8 mouse cellular contexts compared by ENCODE assay signal in the genomic region with DNA sequence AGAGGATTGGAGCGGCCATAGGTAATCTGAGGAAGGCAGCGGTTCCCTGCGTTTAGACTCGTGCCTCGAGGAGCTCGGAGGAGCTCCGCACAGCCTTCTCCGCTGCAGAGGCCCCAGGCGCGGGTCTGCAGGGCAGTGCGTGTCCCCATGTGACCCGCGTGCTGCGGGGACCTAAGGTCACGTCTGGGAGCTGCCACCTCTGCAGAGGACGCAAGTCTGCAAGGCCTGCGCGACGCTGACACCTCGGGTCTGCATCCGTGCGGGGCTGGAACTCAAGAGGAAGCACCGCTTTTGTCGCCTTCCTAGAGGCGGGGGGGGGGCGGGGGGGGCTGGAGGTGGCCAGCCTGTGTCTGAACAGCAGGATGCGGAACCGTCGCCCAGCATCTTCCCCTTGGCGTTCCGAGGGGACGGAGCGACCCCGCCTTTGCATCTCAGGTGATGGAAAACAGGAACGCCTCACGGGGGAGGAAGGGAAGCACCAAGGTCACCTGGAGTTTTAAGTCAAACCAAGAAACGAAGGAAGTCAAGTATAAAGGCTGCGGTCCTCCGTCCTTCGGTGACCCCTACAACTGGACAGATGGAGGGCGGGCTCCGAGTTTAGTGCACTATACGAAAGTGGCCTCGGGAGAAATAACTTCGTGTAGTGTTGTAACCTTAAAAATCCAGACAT. TPM values are rescaled to one million over a fixed set of nuclear protein-coding genes. Genes with fewer than 3 reads are reported as not detected.
DNase-seq lines count a peak whose midpoint lies in the region; ATAC-seq lines count a peak whose summit lies in the region.

No protein-coding gene starts in this region.

- ATAC-seq in forebrain, embryonic 14.5 days, result peak; percentile 75; the same call in 1 of the 2 replicates
- peak; percentile 1; the same call in 1 of the 2 replicates for ATAC-seq in kidney, embryonic 14.5 days (ENCODE audit: low FRiP score, low TSS enrichment)
- peak; percentile 82 for ATAC-seq in midbrain, embryonic 12.5 days (ENCODE audit: low FRiP score, low read depth)

- no peaks in the 10 kb centered on the region for H3K27me3 ChIP-seq in forebrain, embryonic 14.5 days (replicated peaks; ENCODE audit: control insufficient read depth, insufficient read depth, low read length)
- no peaks in the 10 kb centered on the region for H3K27me3 ChIP-seq in kidney, embryonic 14.5 days (ENCODE audit: control insufficient read depth, insufficient read depth, low read length)
- no peaks in the 10 kb centered on the region for H3K27me3 ChIP-seq in midbrain, embryonic 12.5 days

- peak overlapping the region; percentile 93 for H3K4me2 ChIP-seq in forebrain, embryonic 14.5 days (ENCODE audit: low read length)
- peak overlapping the region; percentile 73 for H3K4me2 ChIP-seq in kidney, embryonic 14.5 days (replicated peaks; ENCODE audit: low read depth, low read length)
- peak overlapping the region; percentile 99 for H3K4me2 ChIP-seq in midbrain, embryonic 12.5 days (replicated peaks)

- H3K4me3 ChIP-seq in forebrain, embryonic 14.5 days (ENCODE audit: low read depth, low read length), result peak overlapping the region; percentile 95
- H3K4me3 ChIP-seq in kidney, embryonic 14.5 days (ENCODE audit: low read length), result peak overlapping the region; percentile 98
- H3K4me3 ChIP-seq in midbrain, embryonic 12.5 days, result peak overlapping the region; percentile 84

- peak overlapping the region; percentile 80 for H3K9ac ChIP-seq in forebrain, embryonic 14.5 days (ENCODE audit: low read length)
- peak overlapping the region; percentile 81 for H3K9ac ChIP-seq in kidney, embryonic 14.5 days (ENCODE audit: low read depth, low read length)
- peak overlapping the region; percentile 78 for H3K9ac ChIP-seq in midbrain, embryonic 12.5 days (replicated peaks)

- WGBS in forebrain, embryonic 14.5 days, result under 1% methylated on average over 45 of the region's 45 CpGs
- under 1% methylated on average over 44 of the region's 45 CpGs for WGBS in kidney, embryonic 14.5 days
- under 1% methylated on average over 45 of the region's 45 CpGs for WGBS in midbrain, embryonic 12.5 days

- no peaks in the 10 kb centered on the region for H3K9me3 ChIP-seq in forebrain, embryonic 14.5 days (replicated peaks; ENCODE audit: control insufficient read depth, low read length)
- no peaks in the 10 kb centered on the region for H3K9me3 ChIP-seq in kidney, embryonic 14.5 days (ENCODE audit: control insufficient read depth, low read length)
- no peaks in the 10 kb centered on the region for H3K9me3 ChIP-seq in midbrain, embryonic 12.5 days

- DNase-seq in kidney, adult 11 months, result peak; percentile 51
- no peak for DNase-seq in kidney, postnatal 4 days
- peak; percentile 36 for DNase-seq in R1 (ENCODE audit: low read depth, low spot score)
- peak; percentile 3 for DNase-seq in forebrain, embryonic 14.5 days (ENCODE audit: low spot score)
- DNase-seq in layer of hippocampus, postnatal 36 days, result no peak
- no peak for DNase-seq in ovary, postnatal 36 days (ENCODE audit: low spot score)

- peaks cover 19% of the 10 kb centered on the region for H3K4me1 ChIP-seq in forebrain, embryonic 14.5 days (ENCODE audit: control insufficient read depth, insufficient read depth, low read length)
- peaks cover 16% of the 10 kb centered on the region; the same call in 1 of the 2 replicates for H3K4me1 ChIP-seq in kidney, embryonic 14.5 days (ENCODE audit: control insufficient read depth, insufficient read depth, low read length)
- peaks cover 31% of the 10 kb centered on the region for H3K4me1 ChIP-seq in midbrain, embryonic 12.5 days

- peak overlapping the region; percentile 78 for H3K27ac ChIP-seq in forebrain, embryonic 14.5 days (ENCODE audit: low read depth, low read length)
- peak overlapping the region; percentile 94 for H3K27ac ChIP-seq in kidney, embryonic 14.5 days (ENCODE audit: low read depth, low read length)
- H3K27ac ChIP-seq in midbrain, embryonic 12.5 days (replicated peaks), result peak overlapping the region; percentile 81

- peaks cover 4% of the 10 kb centered on the region; the same call in 1 of the 2 replicates for H3K36me3 ChIP-seq in forebrain, embryonic 14.5 days (ENCODE audit: control insufficient read depth, insufficient read depth, low read length)
- peaks cover 7% of the 10 kb centered on the region; the same call in 1 of the 2 replicates for H3K36me3 ChIP-seq in kidney, embryonic 14.5 days (ENCODE audit: control insufficient read depth, insufficient read depth, low read length)
- peaks cover 8% of the 10 kb centered on the region; the same call in 1 of the 2 replicates for H3K36me3 ChIP-seq in midbrain, embryonic 12.5 days

RNA-seq across cellular contexts. Expression of a gene that starts 0.7 kb away (rescaled TPM):
- polyA plus RNA-seq in forebrain, embryonic 14.5 days (2014; fragmentation: Nextera tagmentation; extraction: Ambion mirVana), result 11.8 and 14.7 TPM in 2 replicates
- polyA plus RNA-seq in kidney, embryonic 14.5 days (2014; fragmentation: Nextera tagmentation; extraction: Ambion mirVana), result 11.1 and 15.8 TPM in 2 replicates
- 19.1 and 19.6 TPM in 2 replicates for polyA plus RNA-seq in midbrain, embryonic 12.5 days (2016; fragmentation: Nextera tagmentation; extraction: Ambion mirVana)
- 10 to 100 TPM in 1 of 2 experiments, 1 to 10 TPM in 1; 9.9 to 11.0 TPM for total RNA-seq in layer of hippocampus, postnatal 36 days (2021)

RNA-seq across cellular contexts. Expression of a gene that starts 22.1 kb away (rescaled TPM):
- 103 and 108 TPM in 2 replicates for polyA plus RNA-seq in forebrain, embryonic 14.5 days (2014; fragmentation: Nextera tagmentation; extraction: Ambion mirVana)
- polyA plus RNA-seq in kidney, embryonic 14.5 days (2014; fragmentation: Nextera tagmentation; extraction: Ambion mirVana), result 129 and 142 TPM in 2 replicates
- 127 and 128 TPM in 2 replicates for polyA plus RNA-seq in midbrain, embryonic 12.5 days (2016; fragmentation: Nextera tagmentation; extraction: Ambion mirVana)
- 100 to 1,000 TPM; 101 to 105 TPM for total RNA-seq in layer of hippocampus, postnatal 36 days (2021)

RNA-seq across cellular contexts. Expression of a gene that starts 23.1 kb away (rescaled TPM):
- 16.2 and 18.8 TPM in 2 replicates for polyA plus RNA-seq in forebrain, embryonic 14.5 days (2014; fragmentation: Nextera tagmentation; extraction: Ambion mirVana)
- polyA plus RNA-seq in kidney, embryonic 14.5 days (2014; fragmentation: Nextera tagmentation; extraction: Ambion mirVana), result 13.5 and 17.0 TPM in 2 replicates
- polyA plus RNA-seq in midbrain, embryonic 12.5 days (2016; fragmentation: Nextera tagmentation; extraction: Ambion mirVana), result 11.0 and 13.5 TPM in 2 replicates
- total RNA-seq in layer of hippocampus, postnatal 36 days (2021), result 100 to 1,000 TPM; 121 to 127 TPM

RNA-seq across cellular contexts. Expression of a gene that starts 56.4 kb away (rescaled TPM):
- polyA plus RNA-seq in forebrain, embryonic 14.5 days (2014; fragmentation: Nextera tagmentation; extraction: Ambion mirVana), result 5.8 and 6.6 TPM in 2 replicates
- polyA plus RNA-seq in kidney, embryonic 14.5 days (2014; fragmentation: Nextera tagmentation; extraction: Ambion mirVana), result 10.8 and 19.7 TPM in 2 replicates
- 23.0 and 24.3 TPM in 2 replicates for polyA plus RNA-seq in midbrain, embryonic 12.5 days (2016; fragmentation: Nextera tagmentation; extraction: Ambion mirVana)
- 10 to 100 TPM; 47.2 to 47.4 TPM for total RNA-seq in layer of hippocampus, postnatal 36 days (2021)

Comparison
In these comparisons a context has a peak if more than half of its experiments do, and no peak if none do; other contexts are left out.
1. DNase-seq: peak in kidney, adult 11 months (single experiment), R1 (single experiment) and forebrain, embryonic 14.5 days (single experiment); none in kidney, postnatal 4 days (0 of 2), layer of hippocampus, postnatal 36 days (0 of 2) and ovary, postnatal 36 days (single experiment).
2. ATAC-seq: peak in every context shown above with its lines; median percentile 82 in midbrain, embryonic 12.5 days; 75 in forebrain, embryonic 14.5 days; 1 in kidney, embryonic 14.5 days.
3. Peak in every context shown above with its lines, with median percentiles within 50 percentile points of each other: H3K27ac ChIP-seq, H3K4me2 ChIP-seq, H3K4me3 ChIP-seq and H3K9ac ChIP-seq.